Comparison of ENCODE assay signal across 25 mouse cellular contexts in the genomic region with DNA sequence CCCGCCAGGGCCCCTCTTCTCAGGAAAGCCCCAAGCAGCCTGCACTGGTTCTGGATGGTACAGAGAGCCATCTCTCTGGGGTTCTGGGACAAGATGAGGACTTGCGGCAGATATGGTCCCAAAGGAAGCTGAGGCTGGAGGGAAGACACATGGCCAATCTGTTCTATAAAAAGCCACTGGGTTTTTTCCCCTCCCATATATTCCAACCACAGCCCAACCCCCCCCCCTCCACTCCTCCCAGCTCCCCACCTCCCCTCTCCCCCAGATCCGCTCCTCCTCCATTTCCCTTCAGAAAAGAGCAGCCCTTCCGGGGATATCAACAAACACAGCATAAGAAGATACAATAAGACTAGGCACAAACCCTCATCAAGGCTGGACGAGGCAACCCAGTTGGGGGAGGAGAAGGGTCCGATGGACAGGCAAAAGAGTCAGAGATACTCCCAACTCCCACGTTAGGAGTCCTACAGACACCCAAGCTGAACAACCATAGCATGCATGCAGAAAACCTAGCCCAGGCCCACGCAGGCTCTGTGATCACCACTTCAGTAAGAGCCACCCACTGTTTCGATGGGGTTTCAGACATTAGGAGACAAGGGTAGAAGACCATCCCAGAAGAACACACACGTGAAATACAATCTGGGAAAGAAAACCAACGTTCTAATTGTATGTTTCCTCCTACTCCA. TPM values are rescaled to one million over a fixed set of nuclear protein-coding genes. Genes with fewer than 3 reads are reported as not detected.
A peak's percentile ranks its signal among the peaks of the same experiment; 100 is the strongest.
DNase-seq lines count a peak whose midpoint lies in the region; ATAC-seq lines count a peak whose summit lies in the region.
"Had no signal": no experiment of that assay in that cellular context is flagged by ENCODE, and none has a peak within 500 bp of the region (broad histone marks: within the 10 kb centered on the region; RNA-seq: fewer than 3 reads in every experiment).

No protein-coding gene starts in this region.

- H3K4me1 ChIP-seq in heart, embryonic 16.5 days (ENCODE audit: control insufficient read depth, insufficient read depth, low read length) = peaks cover 36% of the 10 kb centered on the region
- H3K4me1 ChIP-seq in heart, embryonic 11.5 days (ENCODE audit: control insufficient read depth, insufficient read depth, low read length) = peaks cover 34% of the 10 kb centered on the region
- H3K4me1 ChIP-seq in lung, embryonic 15.5 days = peaks cover 35% of the 10 kb centered on the region
- H3K4me1 ChIP-seq in brown adipose tissue, adult 24 weeks (ENCODE audit: control insufficient read depth, insufficient read depth, insufficient read length, low read length) = peaks cover 29% of the 10 kb centered on the region
- H3K4me1 ChIP-seq in embryonic facial prominence, embryonic 15.5 days = peaks cover 19% of the 10 kb centered on the region; the same call in 1 of the 2 replicates

- no peak overlapping the region for H3K4me3 ChIP-seq in heart, embryonic 16.5 days (ENCODE audit: low read length)
- H3K4me3 ChIP-seq in heart, embryonic 11.5 days (ENCODE audit: low read depth, low read length) = no peak overlapping the region
- H3K4me3 ChIP-seq in lung, embryonic 15.5 days = no peak overlapping the region
- H3K4me3 ChIP-seq in brown adipose tissue, adult 24 weeks (ENCODE audit: insufficient read depth, low read depth, low read length) = no peak overlapping the region
- no peak overlapping the region for H3K4me3 ChIP-seq in embryonic facial prominence, embryonic 15.5 days (replicated peaks)
- H3K4me3 ChIP-seq: forebrain, embryonic 15.5 days; hindbrain, embryonic 13.5 days; left cerebral cortex, adult 2 months; limb, embryonic 15.5 days; midbrain, embryonic 10.5 days; neural tube, embryonic 15.5 days had no signal

- peak overlapping the region; percentile 36; the same call in 1 of the 2 replicates for H3K27ac ChIP-seq in heart, embryonic 16.5 days (ENCODE audit: low read length)
- no peak overlapping the region for H3K27ac ChIP-seq in heart, embryonic 11.5 days (ENCODE audit: low read depth, low read length)
- no peak overlapping the region for H3K27ac ChIP-seq in lung, embryonic 15.5 days
- H3K27ac ChIP-seq in brown adipose tissue, adult 24 weeks (replicated peaks; ENCODE audit: low read depth, low read length) = peak overlapping the region; percentile 14
- peak overlapping the region; percentile 51 for H3K27ac ChIP-seq in embryonic facial prominence, embryonic 15.5 days (replicated peaks)
- H3K27ac ChIP-seq: forebrain, embryonic 15.5 days; hindbrain, embryonic 13.5 days; left cerebral cortex, adult 2 months; limb, embryonic 15.5 days; midbrain, embryonic 10.5 days; neural tube, embryonic 15.5 days had no signal

- H3K4me2 ChIP-seq in heart, embryonic 16.5 days (ENCODE audit: low read depth, low read length) = no peak overlapping the region
- no peak overlapping the region for H3K4me2 ChIP-seq in heart, embryonic 11.5 days
- no peak overlapping the region for H3K4me2 ChIP-seq in lung, embryonic 15.5 days
- H3K4me2 ChIP-seq in embryonic facial prominence, embryonic 15.5 days (replicated peaks) = no peak overlapping the region
- H3K4me2 ChIP-seq: forebrain, embryonic 15.5 days; hindbrain, embryonic 13.5 days; limb, embryonic 15.5 days; neural tube, embryonic 15.5 days had no signal

- no peak overlapping the region for H3K9ac ChIP-seq in heart, embryonic 16.5 days (ENCODE audit: low read length)
- H3K9ac ChIP-seq in heart, embryonic 11.5 days (ENCODE audit: low read depth, low read length) = no peak overlapping the region
- H3K9ac ChIP-seq in lung, embryonic 15.5 days = no peak overlapping the region
- no peak overlapping the region for H3K9ac ChIP-seq in embryonic facial prominence, embryonic 15.5 days
- H3K9ac ChIP-seq: forebrain, embryonic 15.5 days; hindbrain, embryonic 13.5 days; limb, embryonic 15.5 days; neural tube, embryonic 15.5 days had no signal

- no peak for DNase-seq in lung, postnatal 25 days (ENCODE audit: low spot score)
- no peak for DNase-seq in left cerebral cortex, postnatal 10 days (ENCODE audit: extremely low spot score in 1 of 2, low spot score in 2 of 2)
- no peak for DNase-seq in urinary bladder, postnatal 25 days (ENCODE audit: low spot score)
- DNase-seq: cerebellum, adult 18-20 months; cerebellum, postnatal 14 days; gastrocnemius, postnatal 14 days; heart, postnatal 36 days; kidney, adult 11 months; left cerebral cortex, postnatal 4 days; lung, adult 2 months had no signal

- intact Hi-C loops in left cerebral cortex, postnatal 10 days (cut with DNase I) = no loop called here

- H3K36me3 ChIP-seq in heart, embryonic 16.5 days (ENCODE audit: control insufficient read depth, insufficient read depth) = no peaks in the 10 kb centered on the region
- no peaks in the 10 kb centered on the region for H3K36me3 ChIP-seq in heart, embryonic 11.5 days (ENCODE audit: control insufficient read depth, insufficient read depth, low read length)
- H3K36me3 ChIP-seq in lung, embryonic 15.5 days = no peaks in the 10 kb centered on the region
- H3K36me3 ChIP-seq in embryonic facial prominence, embryonic 15.5 days = no peaks in the 10 kb centered on the region
- H3K36me3 ChIP-seq: forebrain, embryonic 15.5 days; hindbrain, embryonic 13.5 days; limb, embryonic 15.5 days; midbrain, embryonic 10.5 days; neural tube, embryonic 15.5 days had no signal

- WGBS in heart, embryonic 16.5 days = 61% methylated on average over 11 of the region's 11 CpGs
- WGBS in heart, embryonic 11.5 days (ENCODE audit: insufficient replicate concordance) = 71% methylated on average over 11 of the region's 11 CpGs
- WGBS in lung, embryonic 15.5 days = 71% methylated on average over 10 of the region's 11 CpGs
- WGBS in embryonic facial prominence, embryonic 15.5 days = 70% methylated on average over 11 of the region's 11 CpGs

- ATAC-seq in heart, embryonic 16.5 days (replicated peaks; ENCODE audit: extremely low read depth, insufficient read depth, low FRiP score) = no peak
- ATAC-seq in heart, embryonic 11.5 days (replicated peaks; ENCODE audit: insufficient number of reproducible peaks, low FRiP score, low TSS enrichment) = no peak
- 0 out of 2 replicates have a peak, but pooled peaks have one; percentile 10 for ATAC-seq in lung, embryonic 15.5 days (ENCODE audit: borderline replicate concordance, extremely low read depth, low FRiP score, low TSS enrichment)
- ATAC-seq in embryonic facial prominence, embryonic 15.5 days (ENCODE audit: insufficient number of reproducible peaks, low FRiP score, low TSS enrichment, low read depth) = peak; percentile 67
- ATAC-seq: forebrain, embryonic 15.5 days had no signal

- H3K27me3 ChIP-seq in heart, embryonic 16.5 days (ENCODE audit: control insufficient read depth, insufficient read depth, low read length) = no peaks in the 10 kb centered on the region
- no peaks in the 10 kb centered on the region for H3K27me3 ChIP-seq in heart, embryonic 11.5 days (ENCODE audit: control insufficient read depth, insufficient read depth, low read length)
- H3K27me3 ChIP-seq in lung, embryonic 15.5 days = no peaks in the 10 kb centered on the region
- H3K27me3 ChIP-seq in embryonic facial prominence, embryonic 15.5 days = no peaks in the 10 kb centered on the region
- H3K27me3 ChIP-seq: forebrain, embryonic 15.5 days; hindbrain, embryonic 13.5 days; limb, embryonic 15.5 days; neural tube, embryonic 15.5 days had no signal

- H3K9me3 ChIP-seq in heart, embryonic 16.5 days (replicated peaks; ENCODE audit: control insufficient read depth, low read length) = no peaks in the 10 kb centered on the region
- no peaks in the 10 kb centered on the region for H3K9me3 ChIP-seq in heart, embryonic 11.5 days (replicated peaks; ENCODE audit: control insufficient read depth, low read length)
- H3K9me3 ChIP-seq in lung, embryonic 15.5 days = no peaks in the 10 kb centered on the region
- H3K9me3 ChIP-seq in embryonic facial prominence, embryonic 15.5 days (replicated peaks) = no peaks in the 10 kb centered on the region
- H3K9me3 ChIP-seq: forebrain, embryonic 15.5 days; hindbrain, embryonic 13.5 days; limb, embryonic 15.5 days; midbrain, embryonic 10.5 days; neural tube, embryonic 15.5 days had no signal

RNA-seq across cellular contexts. Expression of a gene that starts 22.9 kb away (rescaled TPM):
- polyA plus RNA-seq in heart, embryonic 16.5 days (2015; fragmentation: Nextera tagmentation; extraction: Ambion mirVana) = 26.9 and 27.4 TPM in 2 replicates
- polyA plus RNA-seq in heart, embryonic 11.5 days (2014; fragmentation: Nextera tagmentation; extraction: Ambion mirVana) = 26.3 and 36.3 TPM in 2 replicates
- 42.8 and 45.6 TPM in 2 replicates for polyA plus RNA-seq in lung, embryonic 15.5 days (2015; fragmentation: Nextera tagmentation; extraction: Ambion mirVana)
- polyA plus RNA-seq in brown adipose tissue, adult 24 weeks (2012; ENCODE audit: insufficient read depth, insufficient read length, missing spikeins) = 9.7 and 13.9 TPM in 2 replicates
- 36.0 and 37.4 TPM in 2 replicates for polyA plus RNA-seq in embryonic facial prominence, embryonic 15.5 days (2015; fragmentation: Nextera tagmentation; extraction: Ambion mirVana)
- total RNA-seq in left cerebral cortex, postnatal 10 days (2021) = 10 to 100 TPM; 55.6 to 56.9 TPM

RNA-seq across cellular contexts. Expression of a gene that starts 51.2 kb away (rescaled TPM):
- polyA plus RNA-seq in heart, embryonic 16.5 days (2015; fragmentation: Nextera tagmentation; extraction: Ambion mirVana) = 0.20 TPM in 1 of 2 replicates, not detected in the other
- polyA plus RNA-seq in heart, embryonic 11.5 days (2014; fragmentation: Nextera tagmentation; extraction: Ambion mirVana) = not detected in 2 replicates
- 0.17 and 0.24 TPM in 2 replicates for polyA plus RNA-seq in lung, embryonic 15.5 days (2015; fragmentation: Nextera tagmentation; extraction: Ambion mirVana)
- not detected in 2 replicates for polyA plus RNA-seq in brown adipose tissue, adult 24 weeks (2012; ENCODE audit: insufficient read depth, insufficient read length, missing spikeins)
- polyA plus RNA-seq in embryonic facial prominence, embryonic 15.5 days (2015; fragmentation: Nextera tagmentation; extraction: Ambion mirVana) = 1.4 and 2.3 TPM in 2 replicates
- total RNA-seq in left cerebral cortex, postnatal 10 days (2021) = 1 to 10 TPM in 1 of 2 experiments, under 1 TPM in 1; 0.75 to 1.5 TPM
- total RNA-seq: adrenal gland, adult 2 months; gastrocnemius, postnatal 14 days; heart, postnatal 36 days; MEL had no signal
- polyA plus RNA-seq: C2C12; kidney, embryonic 16.5 days; limb, embryonic 15.5 days had no signal

Comparison
In these comparisons a context has a peak if more than half of its experiments do, and no peak if none do; other contexts are left out.
1. H3K27ac ChIP-seq: peak in heart, embryonic 16.5 days (single experiment), brown adipose tissue, adult 24 weeks (single experiment) and embryonic facial prominence, embryonic 15.5 days (single experiment); none in heart, embryonic 11.5 days (single experiment) and lung, embryonic 15.5 days (single experiment).
2. ATAC-seq: peak in lung, embryonic 15.5 days (single experiment) and embryonic facial prominence, embryonic 15.5 days (single experiment); none in heart, embryonic 16.5 days (single experiment) and heart, embryonic 11.5 days (single experiment).